Mouse (Mus musculus) naive thymus-derived CD4-positive, alpha-beta T cell, adult 5 months (primary cell): ENCODE measurements around the gene Tmem198. TPM values are rescaled to one million over a fixed set of nuclear protein-coding genes. Genes with fewer than 3 reads are reported as not detected.

Source experiments
- polyA plus RNA-seq: library from polyadenylated mRNA; unstranded; fragments of 100-300 nt; shearing (Covaris generic); gene quantifications from one replicate; pipeline ENCODE4 v1.2.1, GENCODE M21; 2017

Gene Tmem198
- 1.9 TPM for polyA plus RNA-seq

DNA sequence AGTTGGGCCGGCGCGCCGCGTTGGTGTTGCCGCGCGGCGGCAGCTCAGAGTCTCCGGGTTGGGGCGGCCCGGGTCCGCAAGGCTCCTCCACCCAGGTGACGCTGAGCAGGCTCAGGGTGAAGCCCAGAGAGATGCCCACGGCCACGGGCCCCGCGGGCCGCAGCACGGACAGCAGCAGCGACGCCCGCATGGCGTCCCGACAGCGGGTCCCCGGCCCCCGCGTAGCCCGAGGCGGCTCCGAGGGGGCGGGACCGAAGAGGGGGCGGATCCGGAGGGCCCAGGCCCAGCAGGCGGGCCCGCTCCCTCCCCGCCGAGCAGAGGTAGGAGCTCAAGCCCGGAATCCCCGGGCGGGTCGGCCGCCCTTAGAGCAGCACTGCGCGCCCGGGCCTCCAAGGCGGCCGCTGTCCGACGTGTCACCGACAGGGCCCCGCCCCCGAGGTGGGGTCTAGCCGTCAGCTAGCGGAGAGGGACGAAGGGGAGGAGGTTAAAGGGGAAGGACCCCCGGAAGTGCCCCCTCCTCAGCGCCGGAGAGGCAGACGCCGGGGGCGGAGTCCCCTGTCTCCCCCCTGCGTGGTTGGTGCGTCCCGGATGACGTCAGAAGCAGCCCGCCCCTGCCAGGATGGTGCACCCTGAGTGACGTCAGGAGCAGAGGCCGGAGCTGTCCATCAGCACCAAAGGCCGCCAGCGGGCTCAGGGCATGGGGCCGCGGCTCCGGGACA is at the start of gene Tmem198, which contains the start of gene Chpf:
Gene Tmem198 (plus strand): TSS at position 617 of the 719 bp plus-strand sequence.
Gene Chpf (minus strand): TSS at position 392 of the 719 bp plus-strand sequence.

DNA sequence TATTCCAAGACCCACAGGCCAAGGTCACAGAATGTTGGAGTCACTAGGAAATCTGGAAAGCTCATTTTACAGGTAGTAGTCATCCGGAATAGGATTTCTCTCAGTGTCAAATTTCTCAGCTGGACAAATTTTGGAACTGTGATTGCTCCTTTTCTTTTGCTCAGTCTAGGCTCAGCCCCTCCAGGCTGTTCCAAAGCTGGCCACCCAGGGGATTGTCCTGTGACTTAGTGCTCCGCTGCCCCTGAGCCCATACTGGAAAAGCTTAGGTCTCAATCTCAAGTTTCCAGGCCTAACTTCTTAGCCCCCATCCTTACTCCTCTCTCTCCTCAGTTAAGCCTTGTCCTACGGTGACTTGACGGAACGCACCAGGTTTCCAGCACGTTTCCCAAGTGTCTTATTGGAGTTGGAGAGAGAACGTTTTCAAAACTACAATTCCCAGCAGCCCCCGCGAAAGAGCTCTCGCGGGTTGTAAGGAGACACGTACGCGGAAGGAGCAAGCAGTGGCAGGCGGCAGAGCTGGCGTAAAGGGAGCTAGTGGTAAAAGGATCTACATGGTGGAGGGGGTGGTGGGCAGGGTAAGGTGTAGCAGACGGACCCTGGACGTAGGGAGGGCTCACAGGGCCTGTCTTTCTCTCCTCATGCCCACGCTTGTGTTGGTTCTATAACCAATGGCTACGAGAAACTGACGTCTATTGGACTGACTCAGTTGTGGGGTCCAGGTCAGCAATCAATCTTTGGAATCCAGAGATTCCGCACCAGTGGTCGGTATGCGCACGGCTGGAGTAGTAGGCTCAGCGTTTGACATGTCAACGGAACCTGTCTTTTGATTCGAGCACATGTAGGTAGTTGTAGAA is 43.6 kb upstream of the Tmem198 start, which contains the start of gene Gmppa:
Gene Gmppa (plus strand): TSS at position 456 of the 854 bp plus-strand sequence.

DNA sequence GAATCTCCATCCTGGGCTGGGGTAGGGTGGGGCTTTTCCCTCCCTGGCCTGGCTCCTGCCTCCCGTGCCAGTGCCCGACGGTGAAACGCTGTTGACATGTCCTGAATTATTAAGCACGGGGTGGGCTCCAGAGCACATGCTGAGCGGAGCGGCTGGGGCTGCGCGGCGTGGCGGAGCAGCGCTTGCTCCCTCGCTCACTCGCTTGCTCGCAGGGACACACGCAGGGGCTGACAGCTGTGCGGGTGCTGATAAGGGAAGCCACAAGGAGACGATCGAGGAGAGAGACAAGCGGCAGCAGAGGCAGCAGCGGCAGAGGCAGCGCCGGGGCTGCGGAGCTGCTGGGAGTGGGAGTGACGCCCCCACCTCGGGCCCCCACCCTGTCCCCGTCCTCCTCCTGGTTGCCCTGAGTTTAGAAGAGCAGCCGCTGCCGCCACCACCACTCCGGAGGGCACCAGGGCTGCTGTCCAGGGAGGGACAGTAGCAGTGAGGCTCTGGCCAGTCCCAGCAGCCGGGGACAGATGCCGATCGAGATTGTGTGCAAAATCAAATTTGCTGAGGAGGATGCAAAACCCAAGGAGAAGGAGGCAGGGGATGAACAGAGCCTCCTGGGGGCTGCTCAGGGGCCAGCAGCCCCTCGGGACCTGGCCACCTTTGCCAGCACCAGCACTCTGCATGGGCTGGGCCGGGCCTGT is 28.9 kb upstream of the Tmem198 start, which contains the start of gene Asic4:
Gene Asic4 (plus strand): TSS at position 123 of the 692 bp plus-strand sequence.

DNA sequence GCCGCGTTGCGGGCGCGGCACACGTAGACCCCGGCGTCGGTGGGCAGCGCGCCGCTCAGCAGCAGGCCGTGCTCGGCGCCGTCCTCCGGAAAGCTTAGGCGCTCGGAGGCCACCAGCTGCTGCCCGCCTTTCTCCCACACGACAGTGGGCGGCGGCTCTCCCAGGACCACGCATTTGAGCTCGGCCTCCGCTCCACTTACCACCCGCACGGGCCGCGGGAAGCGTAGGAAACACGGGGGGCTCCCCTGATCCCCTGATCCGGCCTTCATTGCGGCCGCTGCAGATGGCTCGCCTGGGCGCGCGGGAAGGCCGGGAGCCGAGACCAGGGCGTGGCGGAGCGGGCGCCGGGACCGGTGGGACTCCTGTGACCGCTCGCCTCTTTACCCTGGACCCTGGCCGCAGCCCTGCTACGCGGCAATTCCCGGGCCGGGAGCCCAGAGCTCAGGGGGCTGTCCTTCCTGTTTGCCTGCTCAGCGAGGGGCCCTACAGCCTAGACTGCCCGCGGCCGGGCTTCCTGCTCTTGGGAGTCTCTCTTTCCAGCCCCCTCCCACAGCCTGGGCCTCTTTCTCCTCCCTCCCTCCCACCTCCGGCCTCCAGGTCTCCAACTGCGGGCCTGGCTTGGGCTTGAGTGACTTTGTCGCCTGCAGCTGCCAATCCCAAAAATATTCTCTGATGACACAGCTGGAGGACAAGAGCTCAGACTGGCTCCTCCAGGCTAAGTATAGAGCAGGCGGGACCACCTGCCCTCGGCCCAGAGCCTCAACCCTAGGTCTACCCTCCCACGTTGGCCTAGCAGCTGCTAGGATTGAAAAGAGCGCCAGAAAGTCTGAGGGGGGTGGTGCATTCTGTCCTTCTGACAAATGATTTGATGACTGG is 26.9 kb downstream of the Tmem198 start, which contains the start of gene Obsl1:
Gene Obsl1 (minus strand): TSS at position 497 of the 876 bp plus-strand sequence.

DNA sequence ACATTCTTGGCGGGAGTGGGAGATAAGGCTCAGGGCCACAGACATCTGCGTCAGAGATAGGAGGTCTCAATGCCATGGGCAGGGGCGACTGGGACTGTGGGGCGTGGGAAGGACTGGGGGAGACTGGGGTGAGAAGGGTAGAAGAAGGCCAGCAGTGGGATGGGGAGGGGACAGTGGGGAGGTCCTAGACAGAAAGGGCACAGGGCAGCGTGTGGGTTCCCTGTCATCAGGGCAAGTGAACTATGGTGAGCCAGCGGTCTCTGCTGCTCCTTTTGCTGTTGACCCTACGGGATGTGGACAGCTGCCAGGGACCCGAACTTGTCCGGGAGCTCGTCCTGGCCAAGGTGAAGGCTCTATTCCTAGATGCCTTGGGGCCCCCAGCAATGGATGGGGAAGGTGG is 27.7 kb downstream of the Tmem198 start, which contains the start of gene Inha:
Gene Inha (plus strand): TSS at position 72 of the 400 bp plus-strand sequence.

DNA sequence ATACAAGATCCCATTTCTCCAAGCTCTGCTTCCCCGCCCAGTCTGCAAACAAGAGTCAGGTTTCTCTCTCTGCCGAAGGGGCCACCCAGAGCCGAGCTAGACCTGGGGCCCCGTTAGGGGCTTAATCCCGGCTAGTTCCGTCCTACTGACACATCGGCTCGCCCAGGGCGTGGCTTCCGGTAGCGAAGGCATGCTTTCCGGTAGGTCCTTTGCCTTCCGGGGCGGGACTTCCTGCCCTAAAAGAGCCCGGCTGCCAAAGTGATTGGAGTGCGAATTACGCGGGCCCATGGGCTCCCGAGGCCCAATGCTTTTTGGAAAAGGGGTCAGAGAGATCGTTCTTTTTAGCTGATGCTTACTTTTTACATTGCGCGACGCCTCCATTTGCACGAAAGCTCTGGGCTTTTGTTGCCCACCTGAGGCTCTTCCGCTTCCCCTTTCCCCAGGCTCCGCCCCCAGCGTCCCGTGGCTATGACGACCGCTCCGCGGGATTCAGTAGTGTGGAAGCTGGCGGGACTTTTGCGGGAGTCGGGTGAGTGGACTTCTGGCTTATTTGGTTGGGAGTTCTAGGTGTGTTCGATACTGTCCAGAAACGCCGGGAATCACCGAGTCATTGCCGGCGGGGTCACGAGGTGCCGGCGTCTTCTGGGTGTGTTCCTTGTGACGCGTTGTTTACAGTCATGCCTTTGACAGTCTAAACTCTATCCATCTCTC is 42.1 kb downstream of the Tmem198 start, which contains the start of gene Stk11ip:
Gene Stk11ip (plus strand): TSS at position 209 of the 711 bp plus-strand sequence.

Other genes starting within 250 kb of the Tmem198 start
- gene A630095N17Rik, start 247.4 kb upstream of the Tmem198 start, polyA plus RNA-seq = not detected
- gene Dnajb2, start 243.1 kb upstream of the Tmem198 start, polyA plus RNA-seq = 61.6 TPM
- 0.39 TPM for gene Ptprn, start 215.0 kb upstream of the Tmem198 start, polyA plus RNA-seq
- gene Resp18, start 201.1 kb upstream of the Tmem198 start, polyA plus RNA-seq = not detected
- gene Dnpep, start 161.5 kb upstream of the Tmem198 start, polyA plus RNA-seq = 53.1 TPM
- not detected for gene Des, start 119.2 kb upstream of the Tmem198 start, polyA plus RNA-seq
- 0.36 TPM for gene Speg, start 104.2 kb upstream of the Tmem198 start, polyA plus RNA-seq
- gene Gmppa, start 43.6 kb upstream of the Tmem198 start, polyA plus RNA-seq = 73.3 TPM
- not detected for gene Asic4, start 29.1 kb upstream of the Tmem198 start, polyA plus RNA-seq
- gene Chpf, start 225 bp upstream of the Tmem198 start, polyA plus RNA-seq = 36.0 TPM
- not detected for gene Obsl1, start 26.9 kb downstream of the Tmem198 start, polyA plus RNA-seq
- not detected for gene Inha, start 27.5 kb downstream of the Tmem198 start, polyA plus RNA-seq
- gene Stk11ip, start 42.0 kb downstream of the Tmem198 start, polyA plus RNA-seq = 39.2 TPM
- gene Slc4a3, start 66.7 kb downstream of the Tmem198 start, polyA plus RNA-seq = not detected